Mouse (Mus musculus) liver, adult 10 weeks (tissue): Measurements from ENCODE around the gene Cntnap5b. TPM values are rescaled to one million over a fixed set of nuclear protein-coding genes. Genes with fewer than 3 reads are reported as not detected.

Experiments
- polyA plus RNA-seq: library from polyadenylated mRNA; stranded (reverse); fragments of 350-450 nt; fragmentation: Illumina TruSeq; extraction: RNeasy Lipid Tissue Mini Kit (QIAGEN cat#74804); gene quantifications from one replicate; pipeline ENCODE4 v1.2.3, GENCODE M21; 2014; ENCODE audit warnings: low read depth, low replicate concordance

The Cntnap5b gene
- polyA plus RNA-seq = not detected

DNA sequence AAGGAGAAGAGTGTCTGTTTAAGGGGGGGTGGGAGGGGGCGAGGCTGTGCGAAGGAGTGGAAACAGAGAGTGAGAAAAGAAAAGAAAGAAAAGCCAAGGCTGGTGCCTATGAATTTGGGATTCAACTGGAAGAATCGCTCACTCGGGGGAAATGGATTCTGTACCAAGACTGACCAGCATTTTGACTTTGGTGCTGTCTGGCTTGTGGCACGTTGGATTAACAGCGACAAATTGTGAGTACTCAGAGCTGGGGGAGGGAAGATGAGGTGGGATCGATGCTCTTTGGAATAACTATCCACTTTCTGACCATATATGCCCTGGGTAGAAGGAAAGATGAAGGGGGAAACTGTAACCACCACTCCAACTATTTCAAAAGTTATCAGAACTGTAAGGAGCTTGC lies at the start of gene Cntnap5b:
Gene Cntnap5b, plus strand, starts transcription at position 152 of the 400 bp plus-strand sequence.

